Mouse (Mus musculus): ENCODE results near the gene Mmp20. TPM values are rescaled to one million over a fixed set of nuclear protein-coding genes. Genes with fewer than 3 reads are reported as not detected.

Mmp20 gene
- not detected for polyA plus RNA-seq (2017; shearing (Covaris generic))

DNA sequence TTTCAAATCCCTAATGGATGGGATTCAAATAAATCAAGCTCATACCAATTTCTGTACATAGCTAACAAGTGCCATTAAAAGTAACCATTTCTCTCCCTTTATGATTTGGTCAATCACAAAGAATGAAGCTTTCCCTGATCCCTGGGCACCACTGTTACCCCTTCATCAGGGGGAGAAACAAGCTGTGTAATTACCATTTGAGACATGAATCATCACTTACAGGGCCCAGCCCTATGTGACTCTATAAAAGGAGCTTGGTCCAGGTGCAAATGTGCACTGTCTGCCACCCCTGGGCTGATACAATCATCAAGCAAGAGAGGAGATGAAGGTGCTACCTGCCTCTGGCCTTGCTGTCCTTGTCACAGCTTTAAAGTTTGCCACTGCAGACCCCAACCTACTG lies at the start of gene Mmp20:
Mmp20 (plus strand) TSS at position 301 of the 400 bp plus-strand sequence.

GRCm38 (mm10) chr9:7691790-7692189 lies 63.8 kb downstream of the Mmp20 start, which contains the start of gene Mmp7:
Gene Mmp7, plus strand, starts transcription at chr9:7692090.

Other genes starting within 250 kb of the Mmp20 start
- not detected for gene Mmp1b, start 240.2 kb upstream of the Mmp20 start, polyA plus RNA-seq (2017; shearing (Covaris generic))
- not detected for gene Mmp3, start 182.4 kb upstream of the Mmp20 start, polyA plus RNA-seq (2017; shearing (Covaris generic))
- not detected for gene Mmp10, start 125.9 kb upstream of the Mmp20 start, polyA plus RNA-seq (2017; shearing (Covaris generic))
- not detected for gene Mmp8, start 69.8 kb upstream of the Mmp20 start, polyA plus RNA-seq (2017; shearing (Covaris generic))
- gene Mmp27, start 56.8 kb upstream of the Mmp20 start, polyA plus RNA-seq (2017; shearing (Covaris generic)), result not detected
- not detected for gene Mmp7, start 63.9 kb downstream of the Mmp20 start, polyA plus RNA-seq (2017; shearing (Covaris generic))
- 330 TPM for gene Tmem123, start 135.8 kb downstream of the Mmp20 start, polyA plus RNA-seq (2017; shearing (Covaris generic))
- gene Birc2, start 208.8 kb downstream of the Mmp20 start, polyA plus RNA-seq (2017; shearing (Covaris generic)), result 101 TPM
- 140 TPM for gene Birc3, start 245.0 kb downstream of the Mmp20 start, polyA plus RNA-seq (2017; shearing (Covaris generic))